In genomic region chr6:134036491-134036911, GRCm38 (mm10) we compare ENCODE assay signal across 8 mouse cellular contexts. TPM values are rescaled to one million over a fixed set of nuclear protein-coding genes. Genes with fewer than 3 reads are reported as not detected.
A peak's percentile ranks its signal among the peaks of the same experiment; 100 is the strongest.
DNase-seq lines count a peak whose midpoint lies in the region; ATAC-seq and TF ChIP-seq lines count a peak whose summit lies in the region.

No protein-coding gene starts in this region.

- H3K4me2 ChIP-seq in heart, embryonic 13.5 days, result peak overlapping the region; percentile 84
- peak overlapping the region; percentile 83 for H3K4me2 ChIP-seq in liver, embryonic 14.5 days (ENCODE audit: low read depth)

- DNase-seq in heart, postnatal 4 days, result no peak
- peak; percentile 14 for DNase-seq in forebrain, embryonic 10.5 days (ENCODE audit: extremely low spot score, low spot score)
- DNase-seq in liver, embryonic 14.5 days (ENCODE audit: low read depth in 3 of 3, low spot score in 3 of 3), result no peak
- no peak for DNase-seq in layer of hippocampus, adult 11-12 months (ENCODE audit: low spot score)
- DNase-seq in thymus, adult 18-20 months, result no peak
- DNase-seq in urinary bladder, postnatal 14 days (ENCODE audit: low spot score), result no peak

- no peaks in the 10 kb centered on the region for H3K9me3 ChIP-seq in heart, embryonic 13.5 days
- H3K9me3 ChIP-seq in forebrain, embryonic 10.5 days, result no peaks in the 10 kb centered on the region
- H3K9me3 ChIP-seq in liver, embryonic 14.5 days (ENCODE audit: control insufficient read depth, low read length), result no peaks in the 10 kb centered on the region

- peak overlapping the region; percentile 84 for H3K4me3 ChIP-seq in heart, embryonic 13.5 days
- H3K4me3 ChIP-seq in forebrain, embryonic 10.5 days, result peak overlapping the region; percentile 81
- peak overlapping the region; percentile 76 to 98 for H3K4me3 ChIP-seq in liver, embryonic 14.5 days (ENCODE audit: insufficient read depth in 1 of 2, low read depth in 2 of 2, low read length in 2 of 2)

- H3K4me1 ChIP-seq in heart, embryonic 13.5 days, result peaks cover 65% of the 10 kb centered on the region
- H3K4me1 ChIP-seq in forebrain, embryonic 10.5 days, result peaks cover 56% of the 10 kb centered on the region
- peaks cover 5 to 20% of the 10 kb centered on the region in 2 experiments for H3K4me1 ChIP-seq in liver, embryonic 14.5 days (replicated peaks; ENCODE audit: control insufficient read depth in 2 of 2, insufficient read depth in 2 of 2, low read length in 1 of 2)

- peak overlapping the region; percentile 98 for H3K9ac ChIP-seq in heart, embryonic 13.5 days
- H3K9ac ChIP-seq in liver, embryonic 14.5 days (replicated peaks), result peak overlapping the region; percentile 63; the same call in 1 of the 2 replicates

- H3K27ac ChIP-seq in heart, embryonic 13.5 days (replicated peaks), result peak overlapping the region; percentile 100
- peak overlapping the region; percentile 100 for H3K27ac ChIP-seq in forebrain, embryonic 10.5 days
- no peak overlapping the region for H3K27ac ChIP-seq in liver, embryonic 14.5 days

- ATAC-seq in heart, embryonic 13.5 days (ENCODE audit: extremely low read depth, insufficient number of reproducible peaks, low FRiP score, low TSS enrichment), result no peak
- peak; percentile 21 for ATAC-seq in CD4-positive, CD25-positive, alpha-beta regulatory T cell, adult 4 months
- no peak for ATAC-seq in liver, embryonic 14.5 days (ENCODE audit: insufficient read depth)

- H3K36me3 ChIP-seq in heart, embryonic 13.5 days, result no peaks in the 10 kb centered on the region
- peaks cover 12% of the 10 kb centered on the region for H3K36me3 ChIP-seq in forebrain, embryonic 10.5 days (replicated peaks)
- no peaks in the 10 kb centered on the region for H3K36me3 ChIP-seq in liver, embryonic 14.5 days (replicated peaks; ENCODE audit: control insufficient read depth, insufficient read depth, low read depth)

- no peak for TF ChIP-seq CTCF in liver, embryonic 14.5 days (IDR thresholded peaks at IDR 0.05; ENCODE audit: low read depth)

- no peaks in the 10 kb centered on the region for H3K27me3 ChIP-seq in heart, embryonic 13.5 days (replicated peaks)
- H3K27me3 ChIP-seq in forebrain, embryonic 10.5 days (ENCODE audit: poor library complexity, severe bottlenecking), result no peaks in the 10 kb centered on the region
- H3K27me3 ChIP-seq in liver, embryonic 14.5 days (ENCODE audit: control insufficient read depth, insufficient read depth, low read length), result no peaks in the 10 kb centered on the region

- TF ChIP-seq EP300 in liver, embryonic 14.5 days (IDR thresholded peaks at IDR 0.05; ENCODE audit: low read depth), result no peak

- WGBS in heart, embryonic 13.5 days, result 0% methylated on average over 7 of the region's 8 CpGs
- WGBS in forebrain, embryonic 10.5 days, result 0% methylated on average over 7 of the region's 8 CpGs
- under 1% methylated on average over 7 of the region's 8 CpGs for WGBS in liver, embryonic 14.5 days (ENCODE audit: insufficient replicate concordance)

RNA-seq across cellular contexts. Expression of gene Etv6, which starts 1.0 kb away (rescaled TPM):
- polyA plus RNA-seq in heart, embryonic 13.5 days (2015; fragmentation: Nextera tagmentation; extraction: Ambion mirVana), result 12.5 and 12.8 TPM in 2 replicates
- total RNA-seq in heart, postnatal 4 days (2021), result 10 to 100 TPM; 28.9 to 32.0 TPM
- 10 to 100 TPM in 1 of 2 experiments, 1 to 10 TPM in 1; 9.6 to 11.6 TPM for polyA plus RNA-seq in CD4-positive, CD25-positive, alpha-beta regulatory T cell, adult 4 months (2017; shearing (Covaris generic))
- 16.2 TPM in 2 replicates for polyA plus RNA-seq in forebrain, embryonic 10.5 days (2016; fragmentation: Nextera tagmentation; extraction: Ambion mirVana)
- 3.0 and 3.4 TPM in 2 replicates for polyA plus RNA-seq in liver, embryonic 14.5 days (2012; rRNA removed)
- 2.6 and 3.0 TPM in 2 replicates for polyA plus RNA-seq in liver, embryonic 14.5 days (2014; fragmentation: Nextera tagmentation; extraction: Ambion mirVana)
